Comparison of ENCODE assay signal across 28 mouse cellular contexts in genomic region chr16:87957449-87957848, GRCm38 (mm10).
"Had no signal": no experiment of that assay in that cellular context is flagged by ENCODE, and none has a peak within 500 bp of the region (broad histone marks: within the 10 kb centered on the region; RNA-seq: fewer than 3 reads in every experiment).

No protein-coding gene starts in this region.

- H3K4me1 ChIP-seq: embryonic facial prominence, embryonic 10.5 days; embryonic facial prominence, embryonic 12.5 days; embryonic facial prominence, embryonic 13.5 days; embryonic facial prominence, embryonic 15.5 days; forebrain, embryonic 10.5 days; forebrain, embryonic 13.5 days; forebrain, embryonic 15.5 days had no signal

- H3K9ac ChIP-seq: embryonic facial prominence, embryonic 12.5 days; embryonic facial prominence, embryonic 13.5 days; embryonic facial prominence, embryonic 15.5 days; forebrain, embryonic 12.5 days; forebrain, embryonic 13.5 days; forebrain, embryonic 15.5 days; forebrain, postnatal 0 days had no signal

- H3K27me3 ChIP-seq: embryonic facial prominence, embryonic 12.5 days; embryonic facial prominence, embryonic 13.5 days; embryonic facial prominence, embryonic 15.5 days; forebrain, embryonic 12.5 days; forebrain, embryonic 13.5 days; forebrain, embryonic 15.5 days had no signal

- DNase-seq: cerebellum, adult 18-20 months; cerebellum, adult 2 months; cerebellum, adult 8-10 months; cerebellum, adult 9-10 months; cerebellum, adult 9-11 months; cerebellum, postnatal 10 days; cerebellum, postnatal 14 days; cerebellum, postnatal 25 days; cerebellum, postnatal 36 days; embryo, embryonic 11 days; forebrain, postnatal 0 days; gastrocnemius, adult 2 months; gastrocnemius, postnatal 10 days; gastrocnemius, postnatal 14 days; gastrocnemius, postnatal 25 days; gastrocnemius, postnatal 36 days; heart, adult 11 months had no signal

- ATAC-seq: forebrain, embryonic 13.5 days; forebrain, embryonic 14.5 days; forebrain, embryonic 15.5 days; forebrain, embryonic 16.5 days; forebrain, postnatal 0 days had no signal

- H3K36me3 ChIP-seq: embryonic facial prominence, embryonic 10.5 days; embryonic facial prominence, embryonic 12.5 days; embryonic facial prominence, embryonic 13.5 days; embryonic facial prominence, embryonic 15.5 days; forebrain, embryonic 10.5 days; forebrain, embryonic 12.5 days; forebrain, embryonic 15.5 days had no signal

- H3K9me3 ChIP-seq: embryonic facial prominence, embryonic 10.5 days; embryonic facial prominence, embryonic 12.5 days; embryonic facial prominence, embryonic 13.5 days; embryonic facial prominence, embryonic 15.5 days; forebrain, embryonic 10.5 days; forebrain, embryonic 12.5 days; forebrain, embryonic 13.5 days; forebrain, embryonic 15.5 days had no signal

- H3K27ac ChIP-seq: embryonic facial prominence, embryonic 10.5 days; embryonic facial prominence, embryonic 12.5 days; embryonic facial prominence, embryonic 13.5 days; embryonic facial prominence, embryonic 15.5 days; forebrain, embryonic 10.5 days; forebrain, embryonic 12.5 days; forebrain, embryonic 13.5 days; forebrain, embryonic 15.5 days; gastrocnemius, adult 2 months had no signal

- H3K4me3 ChIP-seq: embryonic facial prominence, embryonic 10.5 days; embryonic facial prominence, embryonic 12.5 days; embryonic facial prominence, embryonic 13.5 days; embryonic facial prominence, embryonic 15.5 days; erythroblast, embryonic 14.5 days; forebrain, embryonic 10.5 days; forebrain, embryonic 12.5 days; forebrain, embryonic 13.5 days; forebrain, embryonic 15.5 days; gastrocnemius, adult 2 months had no signal

- H3K4me2 ChIP-seq: embryonic facial prominence, embryonic 12.5 days; embryonic facial prominence, embryonic 13.5 days; embryonic facial prominence, embryonic 15.5 days; forebrain, embryonic 12.5 days; forebrain, embryonic 13.5 days; forebrain, embryonic 15.5 days had no signal
